Mouse (Mus musculus): Measurements from ENCODE around the gene Arhgap30. TPM values are rescaled to one million over a fixed set of nuclear protein-coding genes. Genes with fewer than 3 reads are reported as not detected.

The Arhgap30 gene
- total and polyA plus RNA-seq, 3 experiments, result 52.0 to 78.5 (median 70.8) TPM

DNA sequence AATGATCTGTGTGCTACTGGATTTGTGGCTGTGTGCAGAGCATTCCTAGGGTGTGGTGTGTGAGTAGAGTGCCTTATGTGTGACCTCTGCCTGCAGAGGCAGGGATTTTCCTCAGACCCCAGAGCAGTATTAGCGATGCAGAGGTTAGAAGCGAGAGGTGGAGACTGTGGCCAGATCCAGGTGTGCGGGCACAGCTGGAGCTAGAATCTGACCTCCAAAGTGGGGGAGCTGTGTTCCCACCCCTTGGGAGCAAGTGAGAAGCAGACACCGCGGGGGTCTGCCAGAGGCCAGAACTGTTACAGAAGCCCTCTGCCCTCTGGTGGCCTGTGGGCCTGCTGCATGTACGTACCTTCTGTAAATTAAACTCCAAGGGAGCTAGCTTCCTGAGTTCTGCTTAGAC, 1.7 kb upstream of the Arhgap30 start:
- H3K4me1 ChIP-seq (ENCODE audit: control insufficient read depth in 1 of 2, insufficient read depth in 2 of 2), result peaks cover 43 to 69% of the 10 kb centered on the region in 2 experiments
- H3K9me3 ChIP-seq (replicated peaks; ENCODE audit: low read length), result no peaks in the 10 kb centered on the region
- peak overlapping the region; percentile 74 for H3K4me2 ChIP-seq (ENCODE audit: insufficient read depth, low read depth, poor library complexity, severe bottlenecking)
- H3K27ac ChIP-seq (ENCODE audit: insufficient read depth, low read depth), result peak overlapping the region; percentile 39
- dilution Hi-C loops (cut with MboI; ENCODE audit: extremely low pct_ligation_motif_present, extremely low pct_unique_long_range_greater_than_20kb, low sequenced_read_pairs), result no loop called here
- H3K4me3 ChIP-seq (replicated peaks in 1 of 3; ENCODE audit: low read depth in 2 of 3, low read length in 2 of 3, poor library complexity in 1 of 3), result peak overlapping the region in 1 of 3 experiments; percentile 25
- H3K9ac ChIP-seq (ENCODE audit: insufficient read depth, low read depth), result 0 out of 2 replicates have a peak overlapping the region, but pooled peaks have one; percentile 57
- H3K36me3 ChIP-seq (replicated peaks in 1 of 2; ENCODE audit: control insufficient read depth in 1 of 2, insufficient read depth in 1 of 2, low read length in 1 of 2), result peaks cover 0 to 9% of the 10 kb centered on the region in 2 experiments
- TF ChIP-seq ZC3H11A (IDR thresholded peaks at IDR 0.05; ENCODE audit: low read depth, low read length) (no peak), SIN3A (IDR thresholded peaks at IDR 0.05; ENCODE audit: low read length) (0 out of 2 replicates have a peak, but pooled peaks have one; percentile 1), JUN (IDR thresholded peaks at IDR 0.05; ENCODE audit: insufficient read depth, low read depth, low read length) (no peak), KAT2A (IDR thresholded peaks at IDR 0.05; ENCODE audit: insufficient replicate concordance, low read length) (no peak), TCF12 (IDR thresholded peaks at IDR 0.05; ENCODE audit: low read depth, low read length) (peak; percentile 77), EP300 (IDR thresholded peaks at IDR 0.05; ENCODE audit: low read length) (no peak), SMC3 (IDR thresholded peaks at IDR 0.05; ENCODE audit: low read depth, low read length) (peak; percentile 70), MXI1 (IDR thresholded peaks at IDR 0.05; ENCODE audit: low read depth, low read length) (no peak; the same call in 1 of the 2 replicates), RCOR1 (conservative IDR thresholded peaks at IDR 0.05; ENCODE audit: low read depth, low read length) (no peak), USF1 (IDR thresholded peaks at IDR 0.05; ENCODE audit: low read depth, low read length) (no peak), MAX (IDR thresholded peaks at IDR 0.05; ENCODE audit: low read length) (no peak), ZNF384 (IDR thresholded peaks at IDR 0.05; ENCODE audit: low read depth, low read length) (no peak), BHLHE40 (IDR thresholded peaks at IDR 0.05; ENCODE audit: low read depth, low read length) (no peak; the same call in 1 of the 2 replicates), POLR2A (IDR thresholded peaks at IDR 0.05; ENCODE audit: low read depth, low read length) (no peak), CTCF (conservative IDR thresholded peaks at IDR 0.05 in 1 of 2, IDR thresholded peaks at IDR 0.05 in 1 of 2; ENCODE audit: low read depth in 2 of 2, low read length in 2 of 2) (peak; percentile 29 to 82; a peak in 3 of 4 replicates), MAZ (IDR thresholded peaks at IDR 0.05; ENCODE audit: low read depth, low read length) (peak; percentile 43; the same call in 1 of the 2 replicates), RAD21 (IDR thresholded peaks at IDR 0.05; ENCODE audit: low read depth, low read length) (peak; percentile 55), ETS1 (conservative IDR thresholded peaks at IDR 0.05; ENCODE audit: low read depth, low read length) (0 out of 2 replicates have a peak, but pooled peaks have one; percentile 19)
- in situ Hi-C loops (cut with MboI; ENCODE audit: low pct_ligation_motif_present, low pct_unique_long_range_greater_than_20kb, low sequenced_read_pairs), result no loop called here
- H3K27me3 ChIP-seq (replicated peaks), result no peaks in the 10 kb centered on the region
- DNase-seq (ENCODE audit: extremely low read depth), result peak; percentile 71
- peaks cover 26% of the 10 kb centered on the region for H3K79me2 ChIP-seq (replicated peaks; ENCODE audit: control insufficient read depth, extremely low read depth, insufficient read depth, poor library complexity, severe bottlenecking)

GRCm38 (mm10) chr1:171390101-171390500, 1.3 kb downstream of the Arhgap30 start:
- dilution Hi-C loops (cut with MboI; ENCODE audit: extremely low pct_ligation_motif_present, extremely low pct_unique_long_range_greater_than_20kb, low sequenced_read_pairs) (no loop called here), in situ Hi-C loops (cut with MboI; ENCODE audit: low pct_ligation_motif_present, low pct_unique_long_range_greater_than_20kb, low sequenced_read_pairs) (no loop called here)
- peak overlapping the region; percentile 93 for H3K9ac ChIP-seq (ENCODE audit: insufficient read depth, low read depth)
- peaks cover 22 to 38% of the 10 kb centered on the region in 2 experiments for H3K36me3 ChIP-seq (replicated peaks in 1 of 2; ENCODE audit: control insufficient read depth in 1 of 2, insufficient read depth in 1 of 2, low read length in 1 of 2)
- peak; percentile 91 for DNase-seq (ENCODE audit: extremely low read depth)
- H3K4me2 ChIP-seq (ENCODE audit: insufficient read depth, low read depth, poor library complexity, severe bottlenecking), result peak overlapping the region; percentile 63
- H3K9me3 ChIP-seq (replicated peaks; ENCODE audit: low read length), result no peaks in the 10 kb centered on the region
- TF ChIP-seq HCFC1 (IDR thresholded peaks at IDR 0.05; ENCODE audit: low read depth, low read length) (peak; percentile 67), ZMIZ1 (IDR thresholded peaks at IDR 0.05; ENCODE audit: low read depth, low read length) (no peak), NELFE (IDR thresholded peaks at IDR 0.05; ENCODE audit: low read depth, low read length) (0 out of 2 replicates have a peak, but pooled peaks have one; percentile 24), UBTF (IDR thresholded peaks at IDR 0.05; ENCODE audit: low read depth, low read length) (no peak), RCOR1 (conservative IDR thresholded peaks at IDR 0.05; ENCODE audit: low read depth, low read length) (no peak), USF1 (IDR thresholded peaks at IDR 0.05; ENCODE audit: low read depth, low read length) (no peak), ELF1 (IDR thresholded peaks at IDR 0.05; ENCODE audit: low read depth, low read length) (peak; percentile 72), MAZ (IDR thresholded peaks at IDR 0.05; ENCODE audit: low read depth, low read length) (peak; percentile 94), TBP (conservative IDR thresholded peaks at IDR 0.05; ENCODE audit: low read depth, low read length) (0 out of 2 replicates have a peak, but pooled peaks have one; percentile 52), TCF12 (IDR thresholded peaks at IDR 0.05; ENCODE audit: low read depth, low read length) (peak; percentile 40; the same call in 1 of the 2 replicates), MYC (IDR thresholded peaks at IDR 0.05; ENCODE audit: low read depth, low read length) (0 out of 2 replicates have a peak, but pooled peaks have one; percentile 4), POLR2A (IDR thresholded peaks at IDR 0.05; ENCODE audit: low read depth, low read length) (peak; percentile 58), MXI1 (IDR thresholded peaks at IDR 0.05; ENCODE audit: low read depth, low read length) (no peak; the same call in 1 of the 2 replicates), SIN3A (IDR thresholded peaks at IDR 0.05; ENCODE audit: low read length) (peak; percentile 86)
- peak overlapping the region; percentile 70 to 96 (median 88) for H3K4me3 ChIP-seq (replicated peaks in 1 of 3; ENCODE audit: low read depth in 2 of 3, low read length in 2 of 3, poor library complexity in 1 of 3)
- peaks cover 27 to 66% of the 10 kb centered on the region in 2 experiments for H3K4me1 ChIP-seq (ENCODE audit: control insufficient read depth in 1 of 2, insufficient read depth in 2 of 2)
- H3K79me2 ChIP-seq (replicated peaks; ENCODE audit: control insufficient read depth, extremely low read depth, insufficient read depth, poor library complexity, severe bottlenecking), result peaks cover 56% of the 10 kb centered on the region
- peak overlapping the region; percentile 85 for H3K27ac ChIP-seq (ENCODE audit: insufficient read depth, low read depth)
- no peaks in the 10 kb centered on the region for H3K27me3 ChIP-seq (replicated peaks)

Data from CH12.LX (cell line).